Mouse (Mus musculus): ENCODE measurements at regions not wholly inside any gene's neighbourhood (a gene's known extent, or its start where the extent isn't known, plus 50 kb on each side); places are given as distances from the start of the nearest gene placed in this dataset.

DNA sequence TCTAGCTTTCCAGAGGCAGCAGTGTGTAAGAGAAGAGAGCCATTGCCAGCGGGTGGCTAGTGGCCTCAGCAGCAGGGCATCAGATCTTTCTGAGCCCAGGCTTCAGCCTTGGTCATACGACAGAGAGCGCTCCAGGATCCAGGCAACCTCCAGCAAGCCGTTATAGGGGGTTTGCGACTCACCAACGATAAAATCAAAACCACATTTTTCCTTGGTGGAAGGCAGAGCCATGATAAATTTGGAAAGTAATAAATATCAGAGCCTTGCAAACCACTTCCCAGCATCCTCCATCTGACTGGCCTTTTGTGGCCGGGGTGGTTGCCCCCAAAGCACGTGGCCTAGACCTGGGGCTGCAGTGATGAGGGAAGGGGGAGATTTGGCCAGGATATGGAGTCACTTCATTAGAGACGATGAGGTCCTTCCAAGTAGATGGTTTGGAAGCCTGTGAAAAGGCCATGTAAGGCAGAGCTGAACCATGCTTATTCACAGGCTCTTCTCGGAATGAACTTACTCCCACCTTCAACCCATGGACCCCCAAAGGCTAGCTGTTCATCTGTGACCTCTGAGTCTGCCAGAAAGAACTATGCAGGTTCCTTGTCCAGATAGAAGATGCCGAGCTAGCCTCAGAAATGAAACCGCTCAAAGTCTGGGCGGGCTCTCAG, 110.9 kb downstream of the Ptpn20 start:
- TF ChIP-seq CTCF (IDR thresholded peaks at IDR 0.05; ENCODE audit: low read depth, low read length) (no peak), POLR2AphosphoS5 (IDR thresholded peaks at IDR 0.05; ENCODE audit: insufficient replicate concordance, low read depth, low read length) (no peak), GATA1 (IDR thresholded peaks at IDR 0.05; ENCODE audit: borderline replicate concordance, low read length) (no peak), TAL1 (conservative IDR thresholded peaks at IDR 0.05; ENCODE audit: low read depth, low read length) (no peak)

Measured in G1E (cell line).